Mouse (Mus musculus): Measurements from ENCODE around the gene Panx1.

Gene Panx1

GRCm38 (mm10) chr9:14970805-14971525, 74.3 kb downstream of the Panx1 start:
- DNase-seq (ENCODE audit: low read depth), result no peak

GRCm38 (mm10) chr9:14970211-14970610, 75.1 kb downstream of the Panx1 start:
- peak; percentile 21 for DNase-seq (ENCODE audit: low read depth)

GRCm38 (mm10) chr9:14967598-14967997, 77.7 kb downstream of the Panx1 start:
- no peak for DNase-seq (ENCODE audit: low read depth)

- DNase-seq (ENCODE audit: low read depth), result peak; percentile 12
These were observed 78.5 kb downstream of the Panx1 start for GRCm38 (mm10) chr9:14966787-14967186.

- no peak for DNase-seq (ENCODE audit: low read depth)
These were observed 79.9 kb downstream of the Panx1 start for GRCm38 (mm10) chr9:14965368-14965767.

- no peak for DNase-seq (ENCODE audit: low read depth)
These were observed 82.5 kb downstream of the Panx1 start for GRCm38 (mm10) chr9:14962769-14963168.

- DNase-seq (ENCODE audit: low read depth), result no peak
These were observed 90.6 kb downstream of the Panx1 start for GRCm38 (mm10) chr9:14954659-14955058.
